Mouse (Mus musculus) right cerebral cortex, postnatal 36 days (tissue): ENCODE data around the gene Rmdn2.

Experiments used
- DNase-seq, 2 experiments: peaks; one replicate each; pipeline ENCODE4 v3.0.0; 2022; ENCODE audit warnings: low spot score in 2 of 2, mixed read lengths in 1 of 2

The Rmdn2 gene

GRCm38 (mm10) chr17:79611545-79611944 lies at the start of gene Rmdn2:
Gene Rmdn2, plus strand, starts transcription at chr17:79611863.
- DNase-seq = no peak

GRCm38 (mm10) chr17:79563067-79563620 lies 48.5 kb upstream of the Rmdn2 start:
- no peak for DNase-seq

- DNase-seq = no peak
Measured at GRCm38 (mm10) chr17:79563721-79564120, 47.9 kb upstream of the Rmdn2 start.

GRCm38 (mm10) chr17:79565241-79565961 lies 46.3 kb upstream of the Rmdn2 start:
- no peak for DNase-seq

- no peak for DNase-seq
Measured at GRCm38 (mm10) chr17:79568401-79568800, 43.3 kb upstream of the Rmdn2 start.

GRCm38 (mm10) chr17:79578328-79578727 lies 33.3 kb upstream of the Rmdn2 start:
- DNase-seq = no peak

- peak; percentile 46 to 60 for DNase-seq
Measured at GRCm38 (mm10) chr17:79580264-79580920, 31.3 kb upstream of the Rmdn2 start.

- no peak for DNase-seq
Measured at GRCm38 (mm10) chr17:79583466-79583865, 28.2 kb upstream of the Rmdn2 start.

GRCm38 (mm10) chr17:79584246-79584800 lies 27.3 kb upstream of the Rmdn2 start:
- DNase-seq = no peak

GRCm38 (mm10) chr17:79589913-79590312 lies 21.8 kb upstream of the Rmdn2 start:
- no peak for DNase-seq

GRCm38 (mm10) chr17:79595996-79596395 lies 15.7 kb upstream of the Rmdn2 start:
- DNase-seq = no peak

GRCm38 (mm10) chr17:79598151-79598550 lies 13.5 kb upstream of the Rmdn2 start:
- no peak for DNase-seq

GRCm38 (mm10) chr17:79598596-79599577 lies 12.8 kb upstream of the Rmdn2 start:
- DNase-seq = no peak

- no peak for DNase-seq
Measured at GRCm38 (mm10) chr17:79600108-79600507, 11.6 kb upstream of the Rmdn2 start.

- no peak for DNase-seq
Measured at GRCm38 (mm10) chr17:79602381-79602780, 9.3 kb upstream of the Rmdn2 start.

- no peak for DNase-seq
Measured at GRCm38 (mm10) chr17:79603427-79603826, 8.2 kb upstream of the Rmdn2 start.

GRCm38 (mm10) chr17:79605794-79606193 lies 5.9 kb upstream of the Rmdn2 start:
- no peak for DNase-seq

GRCm38 (mm10) chr17:79609697-79610096 lies 2.0 kb upstream of the Rmdn2 start:
- no peak for DNase-seq

- DNase-seq = no peak
Measured at GRCm38 (mm10) chr17:79610163-79610755, 1.4 kb upstream of the Rmdn2 start.

- DNase-seq = peak; percentile 54 to 57
Measured at GRCm38 (mm10) chr17:79614691-79615588, 3.3 kb downstream of the Rmdn2 start.
